Mouse (Mus musculus) ES-Bruce4 (cell line): ENCODE results near the gene Pdhx. TPM values are rescaled to one million over a fixed set of nuclear protein-coding genes. Genes with fewer than 3 reads are reported as not detected.

Experiments used
- H3K27ac ChIP-seq: 2 replicates; pipeline ENCODE4 v1.5.1; 2012; ENCODE audit warnings: low read length, inconsistent platforms; ENCODE audit not compliant: insufficient read depth
- H3K27me3 ChIP-seq: 2 replicates; pipeline ENCODE4 v1.6.1; 2012; ENCODE audit warnings: mild to moderate bottlenecking, low read length, inconsistent platforms; ENCODE audit not compliant: control insufficient read depth, poor library complexity, insufficient read depth, severe bottlenecking
- H3K36me3 ChIP-seq: 2 replicates; pipeline ENCODE4 v1.6.1; 2012; ENCODE audit warnings: inconsistent platforms, mild to moderate bottlenecking, low read length, moderate library complexity; ENCODE audit not compliant: control insufficient read depth, poor library complexity, insufficient read depth, severe bottlenecking
- H3K4me1 ChIP-seq: one replicate; pipeline ENCODE4 v1.8.1; 2011; ENCODE audit warnings: low read length; ENCODE audit not compliant: control insufficient read depth, insufficient read depth
- H3K4me3 ChIP-seq: 2 replicates; pipeline ENCODE4 v1.5.1; 2011; ENCODE audit warnings: low read depth, mild to moderate bottlenecking, low read length
- H3K9ac ChIP-seq: 2 replicates; pipeline ENCODE4 v1.6.1; 2012; ENCODE audit warnings: low read depth, mild to moderate bottlenecking, inconsistent platforms; ENCODE audit not compliant: poor library complexity, severe bottlenecking
- H3K9me3 ChIP-seq: replicated peaks from 2 replicates; pipeline ENCODE4 v1.6.1; 2012; ENCODE audit warnings: mild to moderate bottlenecking, low read length, inconsistent platforms; ENCODE audit not compliant: control insufficient read depth, poor library complexity, insufficient read depth, severe bottlenecking
- CTCF ChIP-seq: IDR thresholded peaks from one replicate; pipeline ENCODE4 v1.8.1; 2011; ENCODE audit warnings: low read depth, low read length
- EP300 ChIP-seq: IDR thresholded peaks from 2 replicates; pipeline ENCODE4 v1.6.1; 2011; ENCODE audit warnings: low read depth, low read length; ENCODE audit not compliant: insufficient read depth
- POLR2A ChIP-seq: IDR thresholded peaks from one replicate; pipeline ENCODE4 v1.8.1; 2011; ENCODE audit warnings: low read length; ENCODE audit not compliant: insufficient read depth
- polyA plus RNA-seq: library from polyadenylated mRNA; stranded (reverse); fragments of >200 nt; gene quantifications from 2 replicates; pipeline ENCODE4 v1.2.4, GENCODE M21; 2011; ENCODE audit warnings: low read depth; ENCODE audit not compliant: missing spikeins, insufficient read depth, insufficient read length

The Pdhx gene
- polyA plus RNA-seq, 1 experiment: 16.7 TPM

DNA sequence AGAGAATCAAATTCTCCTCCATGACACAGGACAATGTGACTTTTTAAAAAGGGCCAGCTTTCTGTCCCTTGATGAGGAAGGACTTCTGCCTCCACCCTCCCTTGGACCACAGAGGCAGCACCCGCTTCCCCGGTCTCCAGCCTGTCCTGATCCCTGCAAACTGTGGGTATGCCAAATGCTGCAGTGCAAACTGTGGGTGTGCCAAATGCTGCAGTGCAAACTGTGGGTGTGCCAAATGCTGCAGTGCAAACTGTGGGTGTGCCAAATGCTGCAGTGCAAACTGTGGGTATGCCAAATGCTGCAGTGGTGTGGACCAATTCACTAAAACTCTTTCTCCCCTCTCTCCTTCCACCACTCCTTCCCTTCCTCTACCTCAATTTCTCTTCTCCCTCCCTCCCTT, 32.9 kb upstream of the Pdhx start:
- H3K27me3 ChIP-seq: no peaks in the 10 kb centered on the region
- no peaks in the 10 kb centered on the region for H3K9me3 ChIP-seq
- no peaks in the 10 kb centered on the region for H3K4me1 ChIP-seq
- no peaks in the 10 kb centered on the region for H3K36me3 ChIP-seq
- no peak overlapping the region for H3K9ac ChIP-seq
- no peak overlapping the region for H3K27ac ChIP-seq
- H3K4me3 ChIP-seq: no peak overlapping the region
- TF ChIP-seq CTCF (no peak), POLR2A (no peak), EP300 (no peak)

DNA sequence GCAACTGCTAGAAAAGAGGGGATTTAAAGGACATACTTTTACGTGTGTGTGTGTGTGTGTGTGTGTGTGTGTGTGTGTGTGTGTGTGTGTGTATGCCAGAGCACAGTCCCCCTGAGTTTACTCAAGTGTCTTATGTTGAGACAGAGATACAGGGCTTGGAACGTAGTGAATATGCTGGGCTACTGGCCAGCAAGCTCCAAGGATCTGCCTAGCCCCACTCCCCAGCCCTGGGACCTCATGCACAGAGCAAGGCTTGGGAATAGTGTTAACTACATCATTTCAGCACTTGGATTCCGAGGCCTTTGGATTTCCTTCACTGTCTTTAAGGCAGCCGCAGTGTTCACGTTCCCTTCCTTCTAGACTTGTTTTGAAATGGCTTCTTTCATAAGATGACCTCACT, 29.3 kb upstream of the Pdhx start:
- no peak overlapping the region for H3K27ac ChIP-seq
- TF ChIP-seq EP300: no peak
- TF ChIP-seq CTCF: no peak
- TF ChIP-seq POLR2A: no peak
- no peak overlapping the region for H3K4me3 ChIP-seq
- no peaks in the 10 kb centered on the region for H3K27me3 ChIP-seq
- no peaks in the 10 kb centered on the region for H3K36me3 ChIP-seq
- no peak overlapping the region for H3K9ac ChIP-seq
- H3K4me1 ChIP-seq: no peaks in the 10 kb centered on the region
- H3K9me3 ChIP-seq: no peaks in the 10 kb centered on the region

- no peak overlapping the region for H3K9ac ChIP-seq
- no peak overlapping the region for H3K27ac ChIP-seq
- no peaks in the 10 kb centered on the region for H3K4me1 ChIP-seq
- H3K4me3 ChIP-seq: no peak overlapping the region
- no peaks in the 10 kb centered on the region for H3K9me3 ChIP-seq
- no peaks in the 10 kb centered on the region for H3K36me3 ChIP-seq
- TF ChIP-seq POLR2A (no peak), CTCF (no peak), EP300 (no peak)
- no peaks in the 10 kb centered on the region for H3K27me3 ChIP-seq
Observed at GRCm38 (mm10) chr2:103089521-103089920, 16.2 kb upstream of the Pdhx start.

DNA sequence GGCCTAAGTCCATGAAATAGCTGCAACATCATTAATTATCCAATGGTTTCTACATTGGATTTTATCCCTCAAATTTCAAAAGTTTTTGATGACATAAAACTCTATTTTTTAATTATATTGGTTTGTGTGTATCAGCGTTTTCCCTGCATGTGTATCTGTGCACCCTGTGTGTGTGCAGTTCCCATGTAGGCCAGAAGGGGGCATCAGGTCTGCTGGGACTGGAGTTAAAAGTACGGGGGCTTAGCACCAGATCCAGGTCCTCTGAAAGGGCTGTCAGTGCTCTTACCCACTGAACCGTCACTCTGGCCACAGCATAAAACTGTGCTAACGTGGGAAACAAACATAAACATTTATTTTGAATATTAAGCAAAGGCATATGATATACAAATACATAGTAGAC, 14.8 kb upstream of the Pdhx start:
- Histone ChIP-seq H3K27me3 (no peaks in the 10 kb centered on the region), H3K36me3 (no peaks in the 10 kb centered on the region), H3K9ac (no peak overlapping the region), H3K4me1 (no peaks in the 10 kb centered on the region), H3K9me3 (no peaks in the 10 kb centered on the region), H3K4me3 (no peak overlapping the region), H3K27ac (no peak overlapping the region)
- TF ChIP-seq POLR2A (no peak), CTCF (peak; percentile 22), EP300 (no peak)

DNA sequence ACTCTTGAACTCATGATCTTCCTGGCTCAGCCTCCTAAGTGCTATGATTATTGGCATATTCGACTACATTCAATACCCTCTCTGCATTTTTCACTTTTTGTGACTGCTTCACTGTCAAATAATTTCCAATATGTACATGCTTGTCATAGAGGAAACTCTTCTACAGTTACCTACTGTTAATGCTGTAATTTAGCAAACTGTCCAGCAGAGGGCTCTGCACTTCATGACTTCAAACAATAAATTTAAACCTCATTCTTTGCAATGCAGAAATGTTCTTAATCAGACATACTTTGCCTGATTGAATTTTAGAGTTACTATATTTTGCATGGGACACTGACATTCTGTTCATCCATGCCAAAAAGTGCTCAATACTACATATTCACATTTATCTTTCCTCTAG, 13.1 kb upstream of the Pdhx start:
- no peaks in the 10 kb centered on the region for H3K36me3 ChIP-seq
- no peak overlapping the region for H3K9ac ChIP-seq
- no peak overlapping the region for H3K4me3 ChIP-seq
- no peaks in the 10 kb centered on the region for H3K27me3 ChIP-seq
- no peak for TF ChIP-seq CTCF
- TF ChIP-seq EP300: no peak
- no peak for TF ChIP-seq POLR2A
- no peaks in the 10 kb centered on the region for H3K9me3 ChIP-seq
- H3K27ac ChIP-seq: no peak overlapping the region
- no peaks in the 10 kb centered on the region for H3K4me1 ChIP-seq

DNA sequence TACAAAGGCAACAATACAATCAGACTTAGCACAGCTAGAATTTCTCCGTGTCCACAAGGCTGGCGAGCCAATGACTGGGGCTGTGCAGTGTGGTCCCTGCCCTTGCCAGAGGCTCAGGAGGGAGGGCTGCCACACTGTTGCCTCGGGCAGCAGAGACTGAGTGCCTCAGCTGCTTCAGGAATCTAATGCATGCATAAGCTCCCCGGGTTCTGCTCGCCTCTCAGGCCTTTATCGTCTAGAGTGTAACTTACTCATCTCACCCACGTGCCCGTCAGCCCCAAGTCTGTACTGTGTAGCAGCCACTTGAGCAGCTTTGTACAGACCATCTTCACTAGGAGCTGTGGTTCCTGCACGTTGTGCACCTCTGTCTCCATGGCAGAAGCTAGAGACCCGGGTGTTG, 12.3 kb upstream of the Pdhx start:
- TF ChIP-seq POLR2A: no peak
- no peak for TF ChIP-seq EP300
- TF ChIP-seq CTCF: no peak
- no peak overlapping the region for H3K9ac ChIP-seq
- no peak overlapping the region for H3K4me3 ChIP-seq
- no peak overlapping the region for H3K27ac ChIP-seq
- H3K36me3 ChIP-seq: no peaks in the 10 kb centered on the region
- no peaks in the 10 kb centered on the region for H3K4me1 ChIP-seq
- H3K27me3 ChIP-seq: no peaks in the 10 kb centered on the region
- H3K9me3 ChIP-seq: no peaks in the 10 kb centered on the region

DNA sequence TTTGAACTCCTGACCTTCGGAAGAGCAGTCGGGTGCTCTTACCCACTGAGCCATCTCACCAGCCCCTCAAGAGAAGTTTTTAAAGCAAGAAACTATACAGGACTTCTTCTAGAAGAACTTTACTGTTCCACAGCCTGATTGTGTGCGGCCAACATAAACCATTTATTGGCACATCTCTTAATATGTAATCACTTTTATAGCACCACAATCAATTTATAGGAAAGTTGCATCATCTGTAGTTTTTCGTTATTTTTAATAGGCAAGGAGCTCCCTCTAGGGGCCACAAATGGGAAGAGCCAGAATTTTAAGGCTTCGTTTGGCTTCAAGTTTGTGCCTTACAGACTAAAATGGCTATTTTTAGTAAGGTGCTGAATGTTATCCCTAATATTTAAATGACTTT, 11.1 kb upstream of the Pdhx start:
- H3K27me3 ChIP-seq: no peaks in the 10 kb centered on the region
- H3K4me1 ChIP-seq: no peaks in the 10 kb centered on the region
- no peak overlapping the region for H3K27ac ChIP-seq
- H3K9ac ChIP-seq: no peak overlapping the region
- no peaks in the 10 kb centered on the region for H3K36me3 ChIP-seq
- H3K9me3 ChIP-seq: no peaks in the 10 kb centered on the region
- no peak overlapping the region for H3K4me3 ChIP-seq
- no peak for TF ChIP-seq CTCF
- TF ChIP-seq EP300: no peak
- no peak for TF ChIP-seq POLR2A
